Mouse (Mus musculus): Measurements from ENCODE around the gene Rab34. TPM values are rescaled to one million over a fixed set of nuclear protein-coding genes. Genes with fewer than 3 reads are reported as not detected.

The Rab34 gene
- polyA plus RNA-seq, 1 experiment: 10.8 TPM

DNA sequence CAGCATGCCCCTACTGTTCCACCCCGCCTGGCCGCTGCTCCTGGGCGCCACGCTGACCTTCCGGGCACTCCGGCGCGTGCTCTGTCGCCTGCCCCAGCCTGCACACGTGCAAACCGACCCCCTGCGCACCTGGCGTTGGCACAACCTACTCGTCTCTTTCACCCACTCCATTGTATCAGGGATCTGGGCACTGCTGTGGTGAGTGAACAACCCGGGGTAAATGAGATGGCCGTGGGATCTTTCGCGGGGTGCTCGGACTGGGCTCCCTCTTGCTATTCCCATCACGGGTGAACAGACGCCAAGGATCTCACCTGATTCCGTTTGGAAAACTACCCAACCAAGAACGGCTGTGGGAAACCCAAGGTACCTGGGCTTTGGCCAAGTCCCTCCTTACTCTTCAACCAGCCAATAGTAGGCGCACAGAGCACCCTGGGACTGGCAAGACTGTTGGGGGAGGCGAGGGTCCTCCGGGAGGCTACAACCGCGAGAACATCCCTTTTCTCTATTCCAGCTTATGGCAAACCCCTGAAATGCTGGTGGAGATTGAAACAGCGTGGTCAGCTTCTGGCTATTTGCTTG, 9.3 kb upstream of the Rab34 start:
- TF ChIP-seq CTCF (IDR thresholded peaks at IDR 0.05; ENCODE audit: extremely low read depth, insufficient read depth, insufficient read length, insufficient replicate concordance): no peak
- TF ChIP-seq POLR2A (IDR thresholded peaks at IDR 0.05; ENCODE audit: low read depth, low read length): no peak
- H3K36me3 ChIP-seq (ENCODE audit: control insufficient read depth, insufficient read depth, low read length): peaks cover 18% of the 10 kb centered on the region
- DNase-seq (ENCODE audit: low read depth in 1 of 2, low spot score in 2 of 2): no peak
- H3K27me3 ChIP-seq (ENCODE audit: control insufficient read depth, insufficient read depth, low read length): no peaks in the 10 kb centered on the region
- H3K27ac ChIP-seq (ENCODE audit: insufficient read depth, low read length): peak overlapping the region; percentile 73
- WGBS: 4% methylated on average over 29 of the region's 29 CpGs
- H3K4me1 ChIP-seq (ENCODE audit: control insufficient read depth, insufficient read depth, insufficient read length): peaks cover 8% of the 10 kb centered on the region
- peak overlapping the region; percentile 55 for H3K4me3 ChIP-seq (ENCODE audit: extremely low read depth, insufficient read depth, insufficient read length)

DNA sequence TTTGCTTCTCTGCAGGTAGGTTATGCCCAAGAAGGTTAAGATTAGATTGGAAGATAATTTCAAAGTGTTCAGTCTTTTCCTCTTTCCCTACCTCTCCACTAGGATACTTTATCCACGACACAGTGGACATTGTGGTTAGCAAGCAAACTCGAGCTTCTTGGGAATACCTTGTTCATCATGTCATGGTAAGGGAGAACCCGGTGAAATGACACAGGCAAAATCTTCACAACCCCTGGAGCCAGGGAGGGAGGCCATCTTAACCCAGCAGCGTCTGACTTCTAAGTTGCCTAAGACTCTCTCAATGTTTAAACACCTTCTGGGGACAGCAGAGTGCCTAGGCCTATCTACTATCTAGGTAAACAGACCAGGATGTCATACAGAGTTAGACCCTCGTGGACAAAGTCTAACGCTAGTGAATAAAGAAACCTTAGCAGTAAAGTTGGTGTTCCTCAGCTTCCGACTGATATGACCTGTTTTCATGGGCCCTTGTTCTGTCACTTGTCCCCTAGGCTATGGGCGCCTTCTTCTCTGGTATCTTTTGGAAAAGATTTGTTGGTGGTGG, 8.7 kb upstream of the Rab34 start:
- no peak overlapping the region for H3K27ac ChIP-seq (ENCODE audit: insufficient read depth, low read length)
- peaks cover 18% of the 10 kb centered on the region for H3K36me3 ChIP-seq (ENCODE audit: control insufficient read depth, insufficient read depth, low read length)
- H3K4me1 ChIP-seq (ENCODE audit: control insufficient read depth, insufficient read depth, insufficient read length): peaks cover 8% of the 10 kb centered on the region
- H3K4me3 ChIP-seq (ENCODE audit: extremely low read depth, insufficient read depth, insufficient read length): no peak overlapping the region
- no peak for DNase-seq (ENCODE audit: low read depth in 1 of 2, low spot score in 2 of 2)
- H3K27me3 ChIP-seq (ENCODE audit: control insufficient read depth, insufficient read depth, low read length): no peaks in the 10 kb centered on the region
- 55% methylated on average over 8 of the region's 8 CpGs for WGBS
- TF ChIP-seq POLR2A (IDR thresholded peaks at IDR 0.05; ENCODE audit: low read depth, low read length) (no peak), CTCF (IDR thresholded peaks at IDR 0.05; ENCODE audit: extremely low read depth, insufficient read depth, insufficient read length, insufficient replicate concordance) (no peak)

DNA sequence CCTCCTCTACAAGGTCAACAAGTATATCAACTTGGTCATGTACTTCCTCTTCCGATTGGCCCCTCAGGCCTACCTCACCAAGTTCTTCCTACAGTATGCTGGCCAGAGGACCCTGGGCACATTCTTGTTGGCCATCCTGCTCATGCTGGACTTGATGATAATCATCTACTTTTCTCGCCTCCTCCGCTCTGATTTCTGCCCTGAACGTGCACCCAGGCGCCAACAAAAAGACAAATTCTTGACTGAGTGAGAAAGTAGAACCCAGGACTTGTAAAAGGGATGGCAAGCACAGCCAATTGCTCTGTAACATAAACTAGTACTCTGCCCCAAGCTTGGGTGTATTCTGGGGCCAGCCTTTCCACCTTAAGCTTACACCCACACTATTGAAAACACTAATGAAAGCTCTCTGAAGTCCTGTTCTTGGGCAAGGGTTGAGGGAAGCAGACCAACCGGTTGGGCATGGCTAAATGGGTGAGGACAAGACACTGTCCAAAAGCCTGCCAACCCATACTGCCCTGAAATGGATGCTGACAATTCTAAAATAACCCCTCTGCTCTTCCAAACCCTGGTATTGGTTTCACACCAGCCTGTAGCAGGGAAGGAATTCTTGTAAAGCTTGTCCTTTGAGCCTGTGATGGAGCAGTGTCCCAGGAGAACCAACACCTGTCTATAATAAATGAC, 8.0 kb upstream of the Rab34 start:
- Histone ChIP-seq H3K27me3 (ENCODE audit: control insufficient read depth, insufficient read depth, low read length) (no peaks in the 10 kb centered on the region), H3K27ac (ENCODE audit: insufficient read depth, low read length) (no peak overlapping the region), H3K4me3 (ENCODE audit: extremely low read depth, insufficient read depth, insufficient read length) (no peak overlapping the region), H3K4me1 (ENCODE audit: control insufficient read depth, insufficient read depth, insufficient read length) (peaks cover 8% of the 10 kb centered on the region), H3K36me3 (ENCODE audit: control insufficient read depth, insufficient read depth, low read length) (peaks cover 18% of the 10 kb centered on the region)
- TF ChIP-seq POLR2A (IDR thresholded peaks at IDR 0.05; ENCODE audit: low read depth, low read length) (no peak), CTCF (IDR thresholded peaks at IDR 0.05; ENCODE audit: extremely low read depth, insufficient read depth, insufficient read length, insufficient replicate concordance) (no peak)
- DNase-seq (ENCODE audit: low read depth in 1 of 2, low spot score in 2 of 2): no peak
- WGBS: 85% methylated on average over 6 of the region's 6 CpGs

DNA sequence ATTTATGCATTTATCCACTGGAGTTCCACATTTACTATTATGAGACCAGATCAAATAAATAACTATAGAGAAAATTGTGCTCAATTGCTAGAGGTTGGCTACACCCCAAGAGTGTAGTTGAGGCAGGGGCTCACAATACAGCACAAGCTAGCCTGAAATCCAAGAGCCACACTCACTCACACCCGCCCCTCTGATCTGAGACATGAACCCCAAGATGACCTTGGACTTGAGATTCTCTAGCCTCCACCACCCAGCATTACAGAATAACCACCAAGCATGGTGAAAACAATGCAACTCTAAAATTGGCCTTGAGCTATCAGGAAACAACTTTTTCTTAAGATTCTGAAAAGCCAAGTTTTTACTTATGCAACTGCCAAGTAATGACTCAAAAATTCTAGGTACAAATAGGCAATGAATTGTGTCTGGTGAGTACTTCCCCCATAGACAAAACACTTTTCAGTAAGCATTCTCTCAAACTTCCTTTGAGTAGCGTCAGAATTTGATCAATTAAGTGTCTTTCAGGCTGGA, 6.3 kb upstream of the Rab34 start:
- WGBS: 63% methylated on average over 2 of the region's 2 CpGs
- H3K4me3 ChIP-seq (ENCODE audit: extremely low read depth, insufficient read depth, insufficient read length): no peak overlapping the region
- H3K27ac ChIP-seq (ENCODE audit: insufficient read depth, low read length): no peak overlapping the region

DNA sequence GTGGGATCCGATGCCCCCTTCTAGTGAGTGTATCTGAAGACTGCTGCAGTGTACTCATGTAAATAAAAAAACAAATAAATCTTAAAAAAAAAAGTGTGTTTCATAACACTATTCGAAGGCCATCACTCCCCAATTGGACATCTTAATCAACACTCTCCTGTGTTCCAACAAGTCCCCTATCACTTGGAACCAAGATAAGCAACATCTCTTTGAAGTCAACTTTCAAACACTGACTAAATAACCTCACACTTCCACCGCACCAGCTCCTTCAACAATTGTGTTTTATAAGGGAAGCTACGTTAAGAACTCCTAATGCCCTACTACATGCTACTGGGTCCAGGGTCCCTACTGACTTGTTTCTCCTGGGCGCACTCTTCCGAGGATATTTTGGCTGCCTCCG, 5.8 kb upstream of the Rab34 start:
- Histone ChIP-seq H3K27me3 (ENCODE audit: control insufficient read depth, insufficient read depth, low read length) (peaks cover 1% of the 10 kb centered on the region; the same call in 1 of the 2 replicates), H3K4me3 (ENCODE audit: extremely low read depth, insufficient read depth, insufficient read length) (peak overlapping the region; percentile 28; the same call in 1 of the 2 replicates), H3K4me1 (ENCODE audit: control insufficient read depth, insufficient read depth, insufficient read length) (peaks cover 5% of the 10 kb centered on the region; the same call in 1 of the 2 replicates), H3K36me3 (ENCODE audit: control insufficient read depth, insufficient read depth, low read length) (peaks cover 18% of the 10 kb centered on the region), H3K27ac (ENCODE audit: insufficient read depth, low read length) (no peak overlapping the region)
- TF ChIP-seq POLR2A (IDR thresholded peaks at IDR 0.05; ENCODE audit: low read depth, low read length) (no peak), CTCF (IDR thresholded peaks at IDR 0.05; ENCODE audit: extremely low read depth, insufficient read depth, insufficient read length, insufficient replicate concordance) (no peak)
- no peak for DNase-seq (ENCODE audit: low read depth in 1 of 2, low spot score in 2 of 2)
- WGBS: 6% methylated on average over 7 of the region's 7 CpGs

More for the DNA sequence above, 6.3 kb upstream of the Rab34 start:
- H3K27me3 ChIP-seq (ENCODE audit: control insufficient read depth, insufficient read depth, low read length): no peaks in the 10 kb centered on the region
- H3K36me3 ChIP-seq (ENCODE audit: control insufficient read depth, insufficient read depth, low read length): peaks cover 18% of the 10 kb centered on the region
- TF ChIP-seq POLR2A (IDR thresholded peaks at IDR 0.05; ENCODE audit: low read depth, low read length): no peak
- TF ChIP-seq CTCF (IDR thresholded peaks at IDR 0.05; ENCODE audit: extremely low read depth, insufficient read depth, insufficient read length, insufficient replicate concordance): no peak
- peaks cover 5% of the 10 kb centered on the region; the same call in 1 of the 2 replicates for H3K4me1 ChIP-seq (ENCODE audit: control insufficient read depth, insufficient read depth, insufficient read length)
- DNase-seq (ENCODE audit: low read depth in 1 of 2, low spot score in 2 of 2): no peak

DNA sequence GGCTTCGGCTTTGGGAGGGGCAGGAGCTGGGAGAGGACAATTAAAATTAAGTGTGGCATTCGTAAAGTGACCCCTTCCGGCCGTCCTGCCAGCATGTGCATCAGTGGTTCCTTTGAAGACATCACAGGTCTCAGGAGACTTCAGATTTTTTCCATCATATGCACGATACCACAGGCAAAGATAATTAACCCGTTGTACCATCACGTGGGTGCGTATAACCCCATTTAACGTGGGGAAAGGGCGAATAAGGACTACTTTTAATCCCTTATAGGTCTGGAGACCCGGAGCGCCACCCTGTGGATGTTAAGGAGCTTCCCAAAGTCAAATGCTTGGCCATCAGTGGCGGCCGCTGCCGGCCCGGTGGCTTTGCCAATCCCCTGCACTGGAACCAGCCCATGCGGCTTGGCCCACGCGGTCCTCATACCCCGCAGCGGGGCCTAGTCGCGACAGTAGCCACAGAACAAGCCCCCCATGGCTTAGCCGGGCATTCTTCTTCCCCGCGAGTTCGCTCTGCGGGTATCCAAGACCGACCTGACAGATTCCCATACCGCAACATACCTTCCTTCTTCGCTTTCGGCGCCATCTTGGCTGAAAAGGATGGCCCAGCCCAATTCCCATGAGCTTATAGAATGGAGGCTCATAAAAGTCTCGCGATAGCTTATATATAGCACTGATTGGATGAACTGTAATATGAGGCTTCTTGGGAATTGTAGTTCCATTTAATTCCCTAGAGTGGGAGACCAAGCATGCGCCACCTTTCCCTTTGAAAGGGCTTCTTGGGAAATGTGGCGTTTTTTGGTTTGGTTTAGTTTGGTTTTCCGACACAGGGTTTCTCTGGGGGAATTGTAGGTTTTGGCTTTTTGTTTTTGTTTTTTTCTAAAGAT, 5.0 kb upstream of the Rab34 start, which contains the start of gene Rpl23a:
Gene Rpl23a, minus strand, starts transcription at position 624 of the 884 bp plus-strand sequence.
- Histone ChIP-seq H3K4me1 (ENCODE audit: control insufficient read depth, insufficient read depth, insufficient read length) (peaks cover 7% of the 10 kb centered on the region), H3K27ac (ENCODE audit: insufficient read depth, low read length) (peak within 1 kb of the TSS; percentile 74), H3K4me3 (ENCODE audit: extremely low read depth, insufficient read depth, insufficient read length) (peak within 1 kb of the TSS; percentile 98), H3K36me3 (ENCODE audit: control insufficient read depth, insufficient read depth, low read length) (peaks cover 18% of the 10 kb centered on the region), H3K27me3 (ENCODE audit: control insufficient read depth, insufficient read depth, low read length) (peaks cover 4% of the 10 kb centered on the region)
- WGBS: under 1% methylated on average over 38 of the region's 38 CpGs
- peak; percentile 63 to 85 for DNase-seq (ENCODE audit: low read depth in 1 of 2, low spot score in 2 of 2)
- TF ChIP-seq POLR2A (IDR thresholded peaks at IDR 0.05; ENCODE audit: low read depth, low read length) (peak; percentile 93), CTCF (IDR thresholded peaks at IDR 0.05; ENCODE audit: extremely low read depth, insufficient read depth, insufficient read length, insufficient replicate concordance) (no peak)
